Mouse (Mus musculus) right cerebral cortex, postnatal 36 days (tissue): ENCODE results near the gene Olfr896-ps1.

Source experiments
- DNase-seq, 2 experiments: peaks; one replicate each; pipeline ENCODE4 v3.0.0; 2022; ENCODE audit warnings: low spot score in 2 of 2, mixed read lengths in 1 of 2

Olfr896-ps1 gene

DNA sequence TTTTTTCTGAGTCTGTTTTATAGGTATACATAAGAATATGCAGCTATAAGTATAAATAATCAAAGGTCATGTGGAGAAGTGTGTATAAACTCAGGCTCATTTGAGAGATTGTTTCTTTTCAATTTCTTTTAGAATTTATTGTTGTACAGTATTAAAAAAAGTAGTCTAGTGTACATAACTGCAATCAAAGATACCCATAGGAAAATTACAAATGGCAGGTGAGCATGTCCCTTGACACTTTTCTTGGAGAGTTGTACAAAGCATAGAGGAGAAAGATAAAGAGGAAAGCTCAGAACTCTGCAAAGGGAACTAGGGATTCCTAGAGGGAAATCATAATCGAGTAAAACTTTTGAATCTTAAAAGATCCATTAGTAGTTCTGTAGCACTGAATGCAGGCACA lies at the start of gene Olfr896-ps1:
Gene Olfr896-ps1, plus strand, starts transcription at position 301 of the 400 bp plus-strand sequence.
- no peak for DNase-seq

DNA sequence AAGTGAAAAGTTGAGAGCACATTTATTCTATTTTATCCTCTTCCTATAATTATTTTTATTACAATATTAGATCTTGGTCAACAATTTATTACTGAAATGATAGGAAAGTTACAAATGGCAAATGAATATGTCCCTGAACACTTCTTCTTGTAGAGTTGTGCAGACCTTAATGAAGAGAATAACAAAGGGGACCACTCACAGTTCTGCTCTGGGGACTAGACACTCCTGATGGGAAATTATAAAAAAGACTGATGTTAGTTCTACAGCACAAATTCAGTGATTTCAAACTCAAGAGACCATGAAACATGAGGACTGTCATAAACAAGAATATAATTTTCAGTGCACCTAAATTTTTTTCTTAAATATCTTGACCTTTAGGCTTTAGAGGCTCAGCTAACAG lies 38.4 kb upstream of the Olfr896-ps1 start, which contains the start of gene Olfr143:
Gene Olfr143, plus strand, starts transcription at position 301 of the 400 bp plus-strand sequence.
- no peak for DNase-seq

DNA sequence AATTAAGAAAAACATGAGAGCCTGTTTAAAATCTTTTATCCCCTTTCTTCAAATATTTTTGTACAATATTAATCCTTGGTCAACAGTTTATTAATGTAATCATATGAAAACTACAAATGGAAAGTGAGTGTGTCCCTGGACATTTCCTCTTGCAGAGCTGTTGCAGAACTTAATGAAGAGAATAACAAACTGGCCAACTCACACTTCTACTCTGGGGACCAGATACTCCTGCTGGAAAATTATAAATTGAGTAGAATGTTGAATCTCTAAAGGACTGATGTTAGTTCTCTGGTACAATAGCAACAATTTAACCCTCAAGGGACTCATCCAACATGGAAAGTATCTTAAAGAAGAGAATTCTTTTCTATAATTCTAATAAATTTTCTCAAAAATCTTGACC lies 23.4 kb upstream of the Olfr896-ps1 start, which contains the start of gene Olfr895:
Gene Olfr895, plus strand, starts transcription at position 301 of the 400 bp plus-strand sequence.
- no peak for DNase-seq

DNA sequence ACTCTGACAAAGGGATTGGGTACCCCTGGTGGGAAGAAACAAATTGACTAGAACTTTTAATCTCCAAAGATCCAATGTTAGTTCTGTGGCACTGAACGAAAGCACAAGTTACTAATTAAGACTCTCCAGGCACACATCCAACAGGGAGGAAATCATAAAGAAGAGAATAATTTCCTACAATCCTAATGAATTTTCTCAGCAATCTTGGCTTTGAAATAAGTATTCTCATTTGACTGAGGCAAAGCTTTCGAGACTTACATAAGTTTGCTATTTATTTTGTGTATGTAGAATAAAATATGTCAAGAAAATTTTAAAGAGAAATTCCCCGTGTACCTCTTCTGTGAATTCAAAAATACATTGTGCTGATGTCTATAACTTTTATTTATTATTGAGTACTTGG lies 37.9 kb downstream of the Olfr896-ps1 start, which contains the start of gene Olfr25:
Gene Olfr25, plus strand, starts transcription at position 301 of the 400 bp plus-strand sequence.
- DNase-seq = no peak
